Mouse (Mus musculus) embryonic fibroblast, embryonic 13.5 days (primary cell): ENCODE measurements around the gene Clip3. TPM values are rescaled to one million over a fixed set of nuclear protein-coding genes. Genes with fewer than 3 reads are reported as not detected.

Source experiments
- H3K27ac ChIP-seq: 2 replicates; pipeline ENCODE4 v1.5.1; 2012; ENCODE audit warnings: low read length, control low read depth, inconsistent platforms; ENCODE audit not compliant: insufficient read depth
- H3K4me1 ChIP-seq: 2 replicates; pipeline ENCODE4 v1.6.1; 2011; ENCODE audit warnings: low read length; ENCODE audit not compliant: control insufficient read depth, insufficient read depth
- H3K4me3 ChIP-seq: 2 replicates; pipeline ENCODE4 v1.5.1; 2011; ENCODE audit warnings: mild to moderate bottlenecking, control low read depth, low read length; ENCODE audit not compliant: insufficient read depth
- CTCF ChIP-seq: IDR thresholded peaks from 2 replicates; pipeline ENCODE4 v1.5.1; 2011; ENCODE audit warnings: mild to moderate bottlenecking, control low read depth, low read length, moderate library complexity, borderline replicate concordance; ENCODE audit not compliant: insufficient read depth
- POLR2A ChIP-seq: IDR thresholded peaks from 2 replicates; pipeline ENCODE4 v1.6.1; 2011; ENCODE audit warnings: low read depth, mild to moderate bottlenecking, control low read depth, low read length, moderate library complexity
- polyA plus RNA-seq: library from polyadenylated mRNA; stranded (reverse); fragments of >200 nt; gene quantifications from 2 replicates; pipeline ENCODE4 v1.2.4, GENCODE M21; 2011; ENCODE audit warnings: low read depth; ENCODE audit not compliant: missing spikeins, insufficient read length

Gene Clip3
- polyA plus RNA-seq, 1 experiment: 124 TPM

GRCm38 (mm10) chr7:30324300-30324944 lies 32.9 kb downstream of the Clip3 start:
- H3K4me1 ChIP-seq: peaks cover 3% of the 10 kb centered on the region; the same call in 1 of the 2 replicates
- H3K4me3 ChIP-seq: no peak overlapping the region
- H3K27ac ChIP-seq: no peak overlapping the region
- TF ChIP-seq POLR2A (no peak), CTCF (no peak)

DNA sequence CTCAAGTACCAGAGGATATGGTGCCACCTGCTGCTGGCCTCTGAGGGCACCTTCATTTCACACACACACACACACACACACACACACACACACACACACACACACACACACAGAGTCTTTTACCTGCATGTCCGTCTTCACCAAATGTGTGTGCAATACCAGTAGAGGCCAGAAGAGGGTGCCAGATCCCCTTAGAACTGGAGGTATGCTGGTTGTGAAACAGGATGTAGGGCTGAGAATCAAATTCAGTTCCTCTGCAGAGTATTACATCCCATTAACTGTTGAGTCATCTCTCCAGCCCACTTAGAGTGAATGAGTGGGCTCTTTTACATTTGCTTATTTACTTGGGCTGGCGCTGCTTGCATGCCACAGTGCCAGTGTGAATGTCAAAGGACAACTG lies 33.8 kb downstream of the Clip3 start:
- Histone ChIP-seq H3K27ac (no peak overlapping the region), H3K4me3 (no peak overlapping the region), H3K4me1 (peaks cover 3% of the 10 kb centered on the region; the same call in 1 of the 2 replicates)
- TF ChIP-seq POLR2A (no peak), CTCF (no peak)

DNA sequence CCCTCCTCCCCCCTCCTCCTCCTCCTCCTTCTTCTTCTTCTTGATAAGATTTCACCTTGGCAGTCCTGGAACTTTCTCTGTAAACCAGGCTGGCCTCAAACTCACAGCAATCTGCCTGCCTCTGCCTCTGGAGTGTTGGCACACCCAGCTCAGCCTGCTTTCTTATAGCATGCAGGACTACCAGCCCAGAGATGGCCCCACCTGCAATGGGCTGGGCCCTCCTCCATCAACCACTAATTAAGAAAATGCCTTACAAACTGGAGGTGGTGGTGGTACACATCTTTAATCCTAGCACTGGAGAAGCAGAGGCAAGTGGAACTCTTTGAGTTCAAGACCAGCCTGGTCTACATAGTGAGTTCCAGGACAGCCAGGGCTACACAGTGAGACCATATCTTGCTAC lies 34.9 kb downstream of the Clip3 start:
- TF ChIP-seq POLR2A (no peak), CTCF (no peak)
- peaks cover 3% of the 10 kb centered on the region; the same call in 1 of the 2 replicates for H3K4me1 ChIP-seq
- H3K4me3 ChIP-seq: no peak overlapping the region
- no peak overlapping the region for H3K27ac ChIP-seq

DNA sequence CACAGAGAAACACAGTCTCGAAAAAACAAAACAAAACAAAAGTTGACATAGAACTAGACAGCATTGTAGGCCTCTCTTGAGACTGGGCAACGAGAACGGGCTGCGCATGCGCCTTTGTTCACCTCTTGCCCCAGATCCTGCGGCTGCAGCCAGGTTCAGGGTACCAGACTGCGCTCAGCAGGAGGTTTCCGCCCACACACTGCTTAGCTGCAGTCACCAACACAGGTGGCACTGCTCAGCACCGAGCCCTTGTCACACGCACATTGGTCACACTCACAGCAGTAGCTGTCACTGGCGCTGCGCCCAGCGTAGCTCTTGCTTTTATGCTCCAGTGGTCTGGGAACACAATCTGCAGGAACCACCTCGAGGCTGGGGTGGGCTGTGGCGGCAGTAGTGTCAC lies 35.6 kb downstream of the Clip3 start:
- H3K27ac ChIP-seq: no peak overlapping the region
- no peak for TF ChIP-seq POLR2A
- TF ChIP-seq CTCF: no peak
- H3K4me3 ChIP-seq: no peak overlapping the region
- peaks cover 3% of the 10 kb centered on the region; the same call in 1 of the 2 replicates for H3K4me1 ChIP-seq

DNA sequence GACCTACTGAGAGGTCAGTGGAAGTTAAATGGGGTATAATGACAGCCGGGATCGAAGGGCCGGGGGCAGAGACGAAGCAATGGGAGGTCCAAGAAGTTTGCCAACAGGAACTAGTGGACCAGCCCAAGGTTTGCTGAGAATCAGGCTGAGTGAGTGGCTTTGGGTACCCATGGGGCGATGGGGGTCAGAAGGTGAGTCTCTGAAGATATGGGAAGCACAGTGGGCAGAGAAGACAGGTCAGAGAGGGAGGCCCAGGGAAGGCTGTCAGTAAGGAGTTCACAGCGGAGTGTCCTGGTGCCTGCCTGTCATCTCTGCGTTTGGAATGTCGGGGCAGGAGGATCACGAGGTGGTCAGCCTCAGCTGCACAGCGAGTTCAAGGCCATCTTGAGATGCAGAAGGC lies 36.9 kb downstream of the Clip3 start:
- H3K27ac ChIP-seq: no peak overlapping the region

DNA sequence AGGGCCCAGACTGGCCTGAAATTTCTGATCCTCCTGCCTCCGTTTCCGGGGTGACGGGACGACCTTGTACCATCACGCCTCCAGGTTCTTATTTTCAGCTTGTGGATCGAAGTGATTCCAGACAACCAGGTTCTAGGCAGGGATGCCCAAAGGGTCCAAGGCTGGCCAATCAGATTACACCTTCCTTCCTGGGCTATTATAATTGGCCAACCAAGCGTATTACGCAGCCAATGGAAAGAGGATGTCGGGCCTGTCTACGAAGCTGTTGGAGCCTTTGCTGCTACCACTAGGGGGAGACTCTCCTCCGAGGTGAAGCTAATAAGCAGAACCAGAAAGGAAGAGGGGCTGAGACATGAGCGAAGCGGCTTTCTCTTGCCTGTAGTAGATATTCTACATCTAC lies 40.4 kb downstream of the Clip3 start:
- TF ChIP-seq CTCF (peak; percentile 57; the same call in 1 of the 2 replicates), POLR2A (no peak)
- H3K27ac ChIP-seq: no peak overlapping the region
- H3K4me3 ChIP-seq: no peak overlapping the region
- H3K4me1 ChIP-seq: no peaks in the 10 kb centered on the region

More for the DNA sequence above, 36.9 kb downstream of the Clip3 start:
- no peaks in the 10 kb centered on the region for H3K4me1 ChIP-seq
- H3K4me3 ChIP-seq: no peak overlapping the region
- no peak for TF ChIP-seq CTCF
- TF ChIP-seq POLR2A: no peak

GRCm38 (mm10) chr7:30332622-30333259 lies 41.2 kb downstream of the Clip3 start:
- H3K4me3 ChIP-seq: no peak overlapping the region
- no peak for TF ChIP-seq CTCF
- no peak overlapping the region for H3K27ac ChIP-seq
- no peaks in the 10 kb centered on the region for H3K4me1 ChIP-seq

DNA sequence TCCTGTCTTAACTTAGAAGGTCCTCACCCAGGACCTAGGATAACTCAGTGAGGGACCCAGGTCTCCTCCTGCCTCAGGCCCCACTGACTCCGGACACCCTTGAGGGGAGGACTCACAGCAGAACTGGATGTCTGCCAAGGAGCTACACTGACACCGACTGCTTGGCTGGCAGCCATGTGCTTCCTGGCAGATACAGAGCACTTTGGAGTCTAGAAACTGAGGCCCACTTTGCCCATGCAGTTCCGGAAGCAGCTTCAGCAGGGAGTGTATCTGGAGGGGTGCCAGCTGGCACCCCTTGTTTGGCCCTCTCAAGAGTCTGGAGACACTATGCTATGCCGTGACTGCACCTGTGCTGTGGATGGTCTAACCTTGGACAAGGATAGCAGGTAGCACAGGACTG lies 41.9 kb downstream of the Clip3 start:
- H3K4me1 ChIP-seq: no peaks in the 10 kb centered on the region
- H3K27ac ChIP-seq: no peak overlapping the region
- H3K4me3 ChIP-seq: no peak overlapping the region
- TF ChIP-seq POLR2A: no peak
- no peak for TF ChIP-seq CTCF

DNA sequence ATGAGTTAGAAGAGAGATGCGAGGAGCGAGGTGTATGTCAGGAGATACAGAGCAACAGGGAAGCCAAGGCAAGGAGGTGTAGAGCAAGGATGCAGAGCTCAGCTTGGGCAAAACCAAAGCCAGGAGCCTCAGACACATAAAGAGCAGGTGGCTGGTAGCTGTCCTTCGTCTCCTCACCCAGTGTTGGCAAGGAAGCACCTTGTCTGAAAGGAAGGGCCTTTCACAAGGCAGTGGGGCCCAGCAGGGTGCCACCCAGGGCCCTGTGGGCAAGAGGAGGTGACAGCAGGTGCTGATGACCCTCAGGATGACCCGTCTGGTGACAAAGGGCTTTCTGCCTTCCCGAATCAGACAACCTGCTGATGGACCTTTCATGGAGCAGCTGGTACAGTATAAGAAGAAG lies 43.0 kb downstream of the Clip3 start:
- Histone ChIP-seq H3K4me1 (no peaks in the 10 kb centered on the region), H3K4me3 (no peak overlapping the region), H3K27ac (no peak overlapping the region)
- no peak for TF ChIP-seq CTCF
- no peak for TF ChIP-seq POLR2A

DNA sequence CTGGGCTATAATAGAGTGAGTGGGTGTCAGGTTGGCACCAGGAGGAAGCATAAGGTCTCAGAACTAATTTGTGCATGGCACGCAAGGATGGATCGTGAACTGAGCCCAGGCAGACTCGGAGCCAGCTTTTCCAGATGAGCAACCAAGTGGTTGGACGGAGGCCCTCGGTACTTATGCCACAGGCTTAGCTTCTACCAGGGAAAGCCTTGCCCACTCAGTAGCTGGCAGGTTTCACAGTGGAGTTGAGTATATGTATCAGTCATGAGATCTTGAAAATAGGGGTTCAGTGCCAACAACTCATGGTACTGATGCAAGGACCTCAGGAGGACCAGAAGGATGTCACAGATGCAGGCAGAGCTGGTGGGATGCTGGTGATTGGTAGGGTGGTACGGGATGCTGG lies 44.2 kb downstream of the Clip3 start:
- TF ChIP-seq POLR2A: no peak
- TF ChIP-seq CTCF: no peak
- H3K27ac ChIP-seq: no peak overlapping the region
- no peak overlapping the region for H3K4me3 ChIP-seq

More for the DNA sequence above, 44.2 kb downstream of the Clip3 start:
- H3K4me1 ChIP-seq: no peaks in the 10 kb centered on the region
